Mouse (Mus musculus) urinary bladder, adult 18-20 months (tissue): ENCODE data around the gene Cdc34b.
"Not testable (repeated sequence)": the region's sequence is repeated elsewhere in the genome, so short reads cannot be mapped to it uniquely, and the experiment has no call there.

Experiments
- DNase-seq, 2 experiments: peaks; one replicate each; pipeline ENCODE4 v3.0.0; 2022; ENCODE audit warnings: low spot score in 2 of 2, mixed read lengths in 2 of 2

Gene Cdc34b

GRCm38 (mm10) chr11:94741732-94742272, at the start of gene Cdc34b:
Gene Cdc34b (plus strand): TSS chr11:94741782.
- no peak for DNase-seq

DNA sequence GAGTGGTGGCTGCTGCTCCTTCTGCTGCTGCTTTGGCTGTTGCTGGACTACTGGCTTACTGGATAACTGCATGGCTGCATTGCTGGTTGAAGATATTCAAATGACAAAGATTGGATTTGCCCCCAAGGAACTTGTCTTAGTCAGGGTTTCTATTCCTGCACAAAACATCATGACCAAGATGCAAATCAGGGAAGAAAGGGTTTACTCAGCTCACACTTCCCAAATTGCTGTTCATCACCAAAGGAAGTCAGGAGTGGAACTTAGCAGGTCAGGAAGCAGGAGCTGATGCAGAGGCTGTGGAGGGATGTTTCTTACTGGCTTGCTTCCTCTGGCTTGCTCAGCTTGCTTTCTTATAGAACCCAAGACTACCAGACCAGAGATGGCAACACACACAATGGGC, 49.1 kb upstream of the Cdc34b start:
- DNase-seq: not testable (repeated sequence)

DNA sequence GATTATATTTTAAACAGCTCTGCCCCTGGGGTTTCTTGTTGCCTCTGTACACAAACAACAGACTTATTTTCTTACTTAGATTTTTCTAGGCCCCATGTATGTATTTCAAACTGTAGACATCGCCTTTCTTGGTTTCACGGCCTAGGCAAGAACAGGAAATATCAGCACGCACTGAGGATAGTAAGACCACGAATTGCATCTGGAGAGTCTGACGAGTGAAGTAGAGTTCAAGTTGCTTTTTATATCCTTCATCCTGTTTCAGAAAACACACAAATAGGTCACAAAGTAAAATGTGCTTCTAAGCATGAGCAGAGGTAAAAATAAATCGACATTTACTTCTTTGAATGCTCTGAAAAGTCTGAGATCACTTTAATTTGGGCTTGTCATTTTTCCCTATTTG, 46.1 kb upstream of the Cdc34b start:
- no peak for DNase-seq

DNA sequence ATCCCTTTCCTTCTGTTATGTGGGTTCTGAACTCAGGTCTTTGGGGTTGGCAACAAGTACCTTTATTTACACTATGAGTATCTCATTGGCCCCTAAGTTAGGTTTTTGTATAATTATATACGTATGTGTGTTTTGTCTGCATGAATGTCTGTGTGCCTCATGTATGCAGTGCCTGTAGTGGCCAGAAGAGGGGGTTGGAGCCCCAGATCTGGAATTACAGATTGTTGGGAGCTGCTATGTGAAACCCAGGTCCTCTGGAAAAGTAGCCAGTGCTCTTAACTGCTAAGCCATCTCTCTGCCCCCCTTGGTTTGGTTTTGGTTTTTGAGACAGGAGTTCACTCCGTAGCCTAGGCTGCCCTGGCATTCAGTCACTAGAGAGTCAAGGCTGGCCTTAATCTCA, 44.4 kb upstream of the Cdc34b start:
- no peak for DNase-seq

DNA sequence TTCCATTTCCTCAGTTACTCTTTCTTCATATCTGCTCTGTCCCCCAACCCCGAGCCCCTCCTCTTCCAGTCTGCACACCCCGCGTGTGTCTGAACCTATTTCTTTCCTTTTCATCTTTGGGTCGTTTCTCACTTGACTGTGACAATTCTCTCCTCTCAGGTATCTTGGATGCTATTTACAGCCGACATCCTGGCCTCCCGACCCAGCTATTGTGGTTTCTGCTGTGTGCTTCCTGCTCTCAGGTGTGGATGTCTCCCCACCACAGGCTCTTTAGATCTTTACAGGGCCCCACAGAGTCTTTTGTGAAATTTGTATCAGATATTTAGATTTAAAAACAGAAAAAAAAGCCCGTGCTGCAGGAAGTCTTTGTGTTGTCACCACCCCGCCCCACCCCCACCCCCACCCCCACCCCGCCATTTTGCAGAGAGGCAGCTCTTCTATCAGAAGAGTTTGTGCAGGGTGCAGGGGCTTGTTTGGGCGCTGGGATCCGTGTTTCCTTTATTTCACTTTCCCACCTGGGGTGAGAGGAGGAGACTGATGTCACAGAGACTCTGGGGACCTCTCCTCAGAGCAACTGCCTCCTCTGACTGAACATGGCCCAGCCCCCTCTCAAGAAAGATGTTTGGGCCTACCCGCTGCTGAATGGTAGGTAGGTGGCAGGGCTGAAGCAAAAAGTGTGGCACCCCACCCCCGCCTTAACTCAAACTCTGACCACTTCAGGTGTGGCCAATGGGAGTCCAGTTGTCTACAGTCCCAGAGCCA, 43.7 kb upstream of the Cdc34b start:
- DNase-seq: no peak

DNA sequence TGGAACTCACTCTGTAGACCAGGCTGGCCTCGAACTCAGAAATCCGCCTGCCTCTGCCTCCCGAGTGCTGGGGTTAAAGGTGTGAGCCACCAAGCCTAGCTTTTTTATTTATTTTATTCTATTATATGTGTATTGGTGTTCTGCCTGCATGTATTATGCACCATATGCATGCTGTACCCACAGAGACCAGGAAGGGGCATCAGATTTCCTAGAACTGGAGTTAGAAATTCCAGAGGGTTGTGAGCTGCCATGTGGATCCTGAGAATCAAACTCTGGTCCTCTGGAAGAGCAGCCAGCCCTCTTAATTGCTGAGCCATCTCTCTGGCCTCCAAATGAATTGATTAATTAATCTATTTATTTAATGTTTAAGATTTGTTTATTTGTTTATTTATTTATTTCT, 42.2 kb upstream of the Cdc34b start:
- no peak for DNase-seq

- no peak for DNase-seq
These were observed 40.0 kb upstream of the Cdc34b start for GRCm38 (mm10) chr11:94701401-94702215.

GRCm38 (mm10) chr11:94702216-94702610, 39.4 kb upstream of the Cdc34b start:
- DNase-seq: no peak

- DNase-seq: no peak
These were observed 37.6 kb upstream of the Cdc34b start for GRCm38 (mm10) chr11:94704020-94704419.

DNA sequence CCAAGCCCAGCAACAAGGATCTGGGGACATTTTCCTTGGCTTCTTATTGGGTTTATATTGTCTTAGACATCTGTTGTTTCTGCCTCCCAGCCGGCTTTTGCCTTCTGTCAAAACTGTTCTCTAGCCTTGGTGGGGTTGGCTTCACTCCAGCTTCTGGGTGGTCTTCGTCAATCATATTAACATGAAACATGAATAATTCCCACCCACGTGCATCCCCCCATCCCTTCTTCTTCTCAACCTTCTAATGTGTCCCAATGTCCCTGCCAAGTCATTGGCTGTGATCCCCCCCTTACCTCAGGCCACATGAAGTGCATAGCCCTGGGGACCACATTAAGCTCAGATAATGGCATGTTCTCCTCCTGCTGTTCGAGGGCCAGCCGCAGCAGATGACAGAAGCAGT, 37.1 kb upstream of the Cdc34b start, which contains the start of gene Gm11541:
Gene Gm11541, minus strand, starts transcription at position 28 of the 400 bp plus-strand sequence.
- no peak for DNase-seq

DNA sequence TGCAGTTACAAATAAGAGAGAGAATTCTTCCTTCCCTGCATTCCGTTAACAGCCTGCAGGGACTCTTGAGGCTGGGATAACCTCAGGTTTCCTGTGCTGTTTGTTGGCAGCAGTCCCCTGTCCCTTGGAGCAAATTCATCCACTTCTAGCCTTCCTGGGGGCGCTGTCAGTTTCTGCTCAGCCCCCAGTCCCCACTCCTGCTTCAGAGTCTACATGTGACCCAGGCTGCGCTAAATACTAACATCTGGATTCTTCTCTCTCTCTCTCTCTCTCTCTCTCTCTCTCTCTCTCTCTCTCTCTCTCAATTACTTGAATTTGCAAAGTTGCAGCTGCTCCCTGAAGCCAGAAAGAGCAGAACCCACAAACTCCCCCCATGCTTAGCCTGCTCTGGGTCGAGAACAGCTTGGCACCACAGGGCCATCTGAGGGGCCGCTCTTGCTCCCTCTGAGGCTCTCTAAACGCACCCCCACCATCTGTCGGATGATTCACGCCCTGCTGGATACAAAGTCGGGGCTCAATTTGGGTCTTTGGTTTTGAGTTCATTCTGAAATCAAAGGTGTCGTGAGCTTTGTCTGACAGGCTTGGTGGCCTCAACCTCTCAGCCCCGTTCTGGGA, 28.2 kb upstream of the Cdc34b start:
- no peak for DNase-seq

GRCm38 (mm10) chr11:94715622-94716021, 26.0 kb upstream of the Cdc34b start:
- DNase-seq: no peak

DNA sequence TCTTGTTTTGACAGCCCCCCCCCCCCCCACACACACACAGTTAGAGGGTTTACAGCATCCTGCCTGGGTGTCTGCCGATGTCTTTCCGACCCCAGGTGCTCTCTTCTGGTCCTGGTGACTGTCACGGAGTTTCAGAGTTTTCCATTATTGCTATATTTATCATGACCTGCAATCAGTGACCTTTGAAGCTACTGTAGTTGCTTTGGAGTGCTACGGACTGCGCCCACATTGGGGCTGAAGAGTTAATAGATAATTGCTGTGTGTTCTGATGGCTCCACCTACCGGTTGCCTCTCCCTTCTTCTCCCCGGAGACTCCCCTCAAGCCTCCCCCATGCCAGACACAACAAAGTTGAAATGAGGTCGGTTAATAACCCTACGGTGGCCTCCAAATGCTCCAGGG, 24.8 kb upstream of the Cdc34b start:
- no peak for DNase-seq

DNA sequence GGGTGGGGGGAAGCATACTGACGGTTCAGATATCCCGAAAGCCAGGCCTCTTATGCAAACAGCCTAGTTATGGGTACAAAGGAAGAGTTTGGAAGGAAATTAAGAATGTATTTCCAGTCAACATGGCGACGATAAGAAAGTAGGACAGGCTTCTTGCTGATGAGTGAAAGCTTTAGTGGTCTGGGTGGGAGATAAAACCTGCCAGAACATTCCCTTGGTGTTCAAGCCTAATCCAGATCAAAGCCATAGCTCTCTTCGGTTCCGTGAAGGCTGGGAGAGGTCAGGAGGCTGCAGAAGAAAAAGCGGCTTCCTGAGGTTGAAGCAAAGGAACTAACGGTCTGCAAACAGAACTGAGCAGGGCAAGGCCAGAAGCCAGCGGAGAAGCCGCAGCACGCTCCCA, 24.3 kb upstream of the Cdc34b start:
- no peak for DNase-seq

DNA sequence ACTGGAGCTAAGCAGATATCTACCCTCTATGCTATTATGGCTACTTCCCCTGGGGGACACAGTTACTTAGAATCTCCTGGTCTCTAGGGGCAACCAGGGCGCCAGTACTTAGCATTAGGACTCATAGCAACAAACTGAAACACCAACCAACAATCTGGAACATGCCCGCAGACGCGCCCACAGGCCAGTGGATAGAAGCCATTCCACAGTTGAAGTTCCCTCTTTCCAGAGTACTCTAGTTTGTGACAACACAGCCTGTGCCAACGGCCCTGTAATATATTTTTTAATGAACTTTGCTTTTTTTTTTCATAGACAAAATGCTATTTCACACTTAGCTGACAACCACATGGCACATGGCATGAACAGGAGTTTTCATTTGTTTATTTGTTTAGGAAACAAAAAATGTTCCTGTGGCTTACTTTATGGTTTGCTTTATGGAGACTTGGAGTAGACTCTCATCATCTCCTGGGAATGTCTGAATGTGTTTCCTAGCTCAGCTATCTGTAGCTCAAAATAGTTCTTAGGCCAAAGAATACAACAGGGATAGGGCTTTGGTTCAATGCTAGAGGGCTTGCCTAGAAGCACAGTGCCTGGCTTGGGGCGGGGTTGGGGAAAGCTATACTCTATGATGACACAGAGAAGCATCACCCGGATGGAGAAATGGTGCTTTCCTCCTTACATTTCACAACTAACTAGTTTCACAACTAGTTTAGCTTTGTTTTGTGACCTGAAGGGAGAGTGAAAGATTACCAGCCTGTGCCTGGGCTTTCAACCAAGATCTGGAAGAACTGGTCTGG, 23.3 kb upstream of the Cdc34b start:
- no peak for DNase-seq

GRCm38 (mm10) chr11:94719216-94719615, 22.4 kb upstream of the Cdc34b start:
- no peak for DNase-seq

- no peak for DNase-seq
These were observed 14.3 kb upstream of the Cdc34b start for GRCm38 (mm10) chr11:94727306-94727705.

DNA sequence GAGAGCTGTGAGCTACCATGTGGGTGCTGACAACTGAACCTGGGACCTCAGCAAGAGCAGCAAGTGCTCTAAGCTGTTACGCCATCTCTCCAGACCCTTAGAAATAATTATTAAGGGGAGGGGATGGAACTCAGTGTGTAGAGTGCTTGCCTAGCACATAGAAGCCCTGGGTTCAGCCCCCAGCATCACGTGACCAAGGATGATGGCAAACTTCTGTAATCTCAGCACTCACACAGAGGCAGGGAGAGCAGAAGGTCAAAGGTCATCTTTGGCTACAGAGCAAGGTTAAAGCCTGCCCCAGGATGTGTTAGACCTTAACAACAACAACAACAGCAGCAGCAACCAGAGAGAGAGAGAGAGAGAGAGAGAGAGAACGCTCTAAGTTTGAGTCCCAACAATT, 13.0 kb upstream of the Cdc34b start:
- DNase-seq: no peak

- DNase-seq: no peak
These were observed 12.0 kb upstream of the Cdc34b start for GRCm38 (mm10) chr11:94729565-94729964.

DNA sequence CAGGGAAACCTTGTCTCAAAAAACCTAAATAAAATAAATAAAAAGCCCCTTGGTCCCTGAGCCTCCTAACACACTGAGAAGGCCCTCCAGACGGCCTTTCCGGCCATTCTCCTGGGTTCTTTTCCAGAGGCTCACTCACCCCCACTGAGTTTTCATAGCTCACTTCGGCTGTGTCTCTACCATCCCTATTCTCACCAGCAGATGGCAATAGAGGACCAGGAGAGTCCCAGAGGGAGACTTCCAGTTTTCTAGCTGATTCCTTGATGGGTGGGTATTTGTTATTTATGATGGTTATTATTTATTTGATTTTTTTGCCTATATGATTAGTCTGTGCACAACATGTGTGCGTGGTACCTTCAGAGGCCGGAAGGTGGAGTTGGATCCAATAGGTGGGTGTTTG, 11.3 kb upstream of the Cdc34b start:
- DNase-seq: peak; percentile 18 to 49

GRCm38 (mm10) chr11:94731229-94731628, 10.4 kb upstream of the Cdc34b start:
- no peak for DNase-seq
